26 mouse cellular contexts compared by ENCODE assay signal in genomic region chr10:63192276-63192675, GRCm38 (mm10). TPM values are rescaled to one million over a fixed set of nuclear protein-coding genes. Genes with fewer than 3 reads are reported as not detected.
A peak's percentile ranks its signal among the peaks of the same experiment; 100 is the strongest.
DNase-seq lines count a peak whose midpoint lies in the region; TF ChIP-seq lines count a peak whose summit lies in the region.
"Had no signal": no experiment of that assay in that cellular context is flagged by ENCODE, and none has a peak within 500 bp of the region (broad histone marks: within the 10 kb centered on the region; RNA-seq: fewer than 3 reads in every experiment).

No protein-coding gene starts in this region.

- peak overlapping the region; percentile 82 for H3K27ac ChIP-seq in gastrocnemius, adult 2 months
- no peak overlapping the region for H3K27ac ChIP-seq in testis, adult 2 months (ENCODE audit: control insufficient read depth, insufficient read depth, low read depth, low read length)
- no peak overlapping the region for H3K27ac ChIP-seq in limb, embryonic 10.5 days
- H3K27ac ChIP-seq: forebrain, embryonic 10.5 days; forebrain, embryonic 13.5 days; heart, embryonic 13.5 days; hindbrain, embryonic 10.5 days; hindbrain, embryonic 13.5 days; intestine, embryonic 15.5 days had no signal

- intact Hi-C loops in gastrocnemius, adult 2 months (cut with DNase I) = no loop called here

- peak overlapping the region; percentile 62 for H3K4me3 ChIP-seq in gastrocnemius, adult 2 months
- peak overlapping the region; percentile 53 for H3K4me3 ChIP-seq in testis, adult 2 months (ENCODE audit: control insufficient read depth, low read depth, low read length)
- H3K4me3 ChIP-seq in limb, embryonic 10.5 days = no peak overlapping the region
- H3K4me3 ChIP-seq: forebrain, embryonic 10.5 days; forebrain, embryonic 13.5 days; heart, embryonic 13.5 days; hindbrain, embryonic 10.5 days; hindbrain, embryonic 13.5 days; intestine, embryonic 15.5 days had no signal

- no peak for TF ChIP-seq CTCF in gastrocnemius, adult 2 months (IDR thresholded peaks at IDR 0.05)
- TF ChIP-seq CTCF in testis, adult 2 months (IDR thresholded peaks at IDR 0.05; ENCODE audit: control insufficient read depth, insufficient read depth, insufficient replicate concordance, low read depth, low read length) = no peak

- no peaks in the 10 kb centered on the region for H3K27me3 ChIP-seq in testis, adult 2 months (ENCODE audit: control insufficient read depth, insufficient read depth, low read length)
- no peaks in the 10 kb centered on the region for H3K27me3 ChIP-seq in limb, embryonic 10.5 days (ENCODE audit: low read depth, poor library complexity, severe bottlenecking)
- H3K27me3 ChIP-seq: CH12.LX; forebrain, embryonic 13.5 days; heart, embryonic 13.5 days; hindbrain, embryonic 13.5 days; intestine, embryonic 15.5 days had no signal

- WGBS in limb, embryonic 10.5 days = 70% methylated on average over 18 of the region's 18 CpGs

- H3K36me3 ChIP-seq in testis, adult 2 months (ENCODE audit: control insufficient read depth, insufficient read depth, low read length) = no peaks in the 10 kb centered on the region
- H3K36me3 ChIP-seq in limb, embryonic 10.5 days = no peaks in the 10 kb centered on the region
- H3K36me3 ChIP-seq: forebrain, embryonic 10.5 days; heart, embryonic 13.5 days; hindbrain, embryonic 10.5 days; hindbrain, embryonic 13.5 days; intestine, embryonic 15.5 days had no signal

- no peaks in the 10 kb centered on the region for H3K9me3 ChIP-seq in limb, embryonic 10.5 days (replicated peaks)
- H3K9me3 ChIP-seq: forebrain, embryonic 10.5 days; forebrain, embryonic 13.5 days; heart, embryonic 13.5 days; hindbrain, embryonic 10.5 days; hindbrain, embryonic 13.5 days; intestine, embryonic 15.5 days had no signal

- no peak for DNase-seq in gastrocnemius, adult 2 months
- no peak for DNase-seq in gastrocnemius, postnatal 4 days (ENCODE audit: low spot score in 2 of 2)
- DNase-seq in testis, postnatal 10 days (ENCODE audit: low spot score) = no peak
- DNase-seq in R1 (ENCODE audit: low read depth, low spot score) = peak; percentile 62
- no peak for DNase-seq in limb, embryonic 10.5 days (ENCODE audit: low spot score)
- DNase-seq in right cerebral cortex, postnatal 4 days = no peak
- no peak for DNase-seq in retina, postnatal 1 day
- DNase-seq: adrenal gland, postnatal 10 days; adrenal gland, postnatal 36 days; cerebellum, adult 18-20 months; cerebellum, adult 9-10 months; forebrain, postnatal 0 days; gastrocnemius, postnatal 10 days; gastrocnemius, postnatal 36 days; heart, adult 18-20 months; heart, postnatal 36 days; kidney, adult 11 months had no signal

- no peak for TF ChIP-seq POLR2A in testis, adult 2 months (IDR thresholded peaks at IDR 0.05; ENCODE audit: control insufficient read depth, low read depth, low read length)

- H3K4me1 ChIP-seq in testis, adult 2 months (ENCODE audit: control insufficient read depth, insufficient read depth, low read length) = peaks cover 4% of the 10 kb centered on the region; the same call in 1 of the 2 replicates
- peaks cover 12% of the 10 kb centered on the region for H3K4me1 ChIP-seq in limb, embryonic 10.5 days
- H3K4me1 ChIP-seq: forebrain, embryonic 10.5 days; forebrain, embryonic 13.5 days; hindbrain, embryonic 10.5 days; hindbrain, embryonic 13.5 days; intestine, embryonic 15.5 days had no signal

RNA-seq across cellular contexts. Expression of gene Mypn, which starts 11.5 kb away (rescaled TPM):
- total RNA-seq in gastrocnemius, adult 2 months (2021) = 100 to 1,000 TPM; 248 to 338 TPM
- 100 to 1,000 TPM; 208 to 218 TPM for total RNA-seq in gastrocnemius, postnatal 4 days (2021)
- 3.2 and 3.5 TPM in 2 replicates for polyA plus RNA-seq in testis, adult 2 months (2012; rRNA removed)
- polyA plus RNA-seq in limb, embryonic 10.5 days (2016; fragmentation: Nextera tagmentation; extraction: Ambion mirVana) = 0.19 and 0.25 TPM in 2 replicates
- total RNA-seq: MEL had no signal
- polyA plus RNA-seq: forebrain, embryonic 13.5 days had no signal

RNA-seq across cellular contexts. Expression of gene Herc4, which starts 51.3 kb away (rescaled TPM):
- 10 to 100 TPM; 21.2 to 21.6 TPM for total RNA-seq in gastrocnemius, adult 2 months (2021)
- total RNA-seq in gastrocnemius, postnatal 4 days (2021) = 10 to 100 TPM; 29.2 to 33.2 TPM
- 60.8 and 71.4 TPM in 2 replicates for polyA plus RNA-seq in testis, adult 2 months (2012; rRNA removed)
- 44.3 and 48.6 TPM in 2 replicates for polyA plus RNA-seq in limb, embryonic 10.5 days (2016; fragmentation: Nextera tagmentation; extraction: Ambion mirVana)
